Mouse (Mus musculus): ENCODE measurements around the gene Mtfr1l. TPM values are rescaled to one million over a fixed set of nuclear protein-coding genes. Genes with fewer than 3 reads are reported as not detected.

Mtfr1l gene
- total and polyA plus RNA-seq, 3 experiments = 52.0 to 88.3 TPM; not detected in 1

DNA sequence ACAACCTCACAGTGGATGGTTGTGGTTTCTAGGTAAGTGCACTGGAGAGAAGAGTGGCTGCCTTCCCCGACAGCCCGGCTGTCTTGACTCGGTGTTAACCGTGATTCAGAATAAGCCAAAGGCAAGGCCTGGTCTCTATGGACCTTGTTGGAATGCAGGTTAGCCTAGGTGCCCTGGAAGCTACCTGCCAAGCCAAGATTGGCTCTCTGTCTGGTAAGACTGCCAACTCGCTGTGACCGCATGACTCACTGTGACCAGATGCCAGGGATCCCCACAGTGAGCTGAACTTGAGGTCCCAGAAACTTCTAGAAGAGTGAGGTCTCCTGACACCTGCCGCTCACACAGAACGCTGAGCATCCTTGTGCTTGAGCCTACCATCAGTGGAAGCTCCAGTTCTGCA, 58.3 kb downstream of the Mtfr1l start:
- Histone ChIP-seq H3K36me3 (ENCODE audit: control insufficient read depth in 1 of 2, insufficient read depth in 2 of 2, low read length in 2 of 2) (peaks cover 0 to 3% of the 10 kb centered on the region in 2 experiments; a peak in 1 of 4 replicates), H3K9ac (ENCODE audit: control insufficient read depth, low read depth, low read length, poor library complexity, severe bottlenecking) (no peak overlapping the region), H3K27me3 (ENCODE audit: control insufficient read depth in 1 of 2, insufficient read depth in 2 of 2, low read length in 2 of 2) (no peaks in the 10 kb centered on the region), H3K79me2 (ENCODE audit: control insufficient read depth, insufficient read depth, low read length, poor library complexity) (no peaks in the 10 kb centered on the region), H3K4me1 (ENCODE audit: control insufficient read depth in 1 of 2, insufficient read depth in 2 of 2, low read length in 2 of 2) (no peaks in the 10 kb centered on the region; a peak in 1 of 4 replicates), H3K27ac (ENCODE audit: control insufficient read depth, low read depth, low read length) (no peak overlapping the region), H3K9me3 (replicated peaks; ENCODE audit: insufficient read depth, low read length) (no peaks in the 10 kb centered on the region), H3K4me3 (ENCODE audit: control insufficient read depth in 1 of 2, insufficient read depth in 1 of 2, low read depth in 2 of 2, low read length in 2 of 2) (no peak overlapping the region)
- TF ChIP-seq POLR2A (IDR thresholded peaks at IDR 0.05; ENCODE audit: control insufficient read depth in 1 of 2, insufficient read depth in 1 of 2, low read depth in 1 of 2, low read length in 2 of 2, poor library complexity in 1 of 2) (no peak), RCOR1 (IDR thresholded peaks at IDR 0.05; ENCODE audit: low read depth, low read length) (no peak), BHLHE40 (IDR thresholded peaks at IDR 0.05; ENCODE audit: borderline replicate concordance, low read depth, low read length) (no peak), E2F4 (IDR thresholded peaks at IDR 0.05; ENCODE audit: borderline replicate concordance, low read depth, low read length) (no peak), ZMIZ1 (IDR thresholded peaks at IDR 0.05; ENCODE audit: low read depth, low read length) (no peak), NRF1 (IDR thresholded peaks at IDR 0.05; ENCODE audit: insufficient read depth, low read depth, low read length, poor library complexity, severe bottlenecking) (no peak)
- DNase-seq (ENCODE audit: low read depth, low spot score) = no peak

Other genes starting within 250 kb of the Mtfr1l start
- 13.0 and 14.3 TPM in 2 replicates for gene Pdik1l, start 247.5 kb downstream of the Mtfr1l start, total RNA-seq (2012; rRNA removed)
- gene Pdik1l, start 247.5 kb downstream of the Mtfr1l start, polyA plus RNA-seq (2012; ENCODE audit: insufficient read depth in 1 of 2, insufficient read length in 2 of 2, low read depth in 1 of 2, low replicate concordance in 2 of 2, missing spikeins in 1 of 2) = 10 to 100 TPM; 11.7 to 32.1 TPM
- not detected in 2 replicates for gene Trim63, start 220.3 kb downstream of the Mtfr1l start, total RNA-seq (2012; rRNA removed)
- gene Trim63, start 220.3 kb downstream of the Mtfr1l start, polyA plus RNA-seq (2012; ENCODE audit: insufficient read depth in 1 of 2, insufficient read length in 2 of 2, low read depth in 1 of 2, low replicate concordance in 2 of 2, missing spikeins in 1 of 2) = not detected
- 0.46 and 0.54 TPM in 2 replicates for gene Slc30a2, start 192.2 kb downstream of the Mtfr1l start, total RNA-seq (2012; rRNA removed)
- gene Slc30a2, start 192.2 kb downstream of the Mtfr1l start, polyA plus RNA-seq (2012; ENCODE audit: insufficient read depth in 1 of 2, insufficient read length in 2 of 2, low read depth in 1 of 2, low replicate concordance in 2 of 2, missing spikeins in 1 of 2) = under 1 TPM in 1 of 2 experiments, not detected in 1; 0.39 TPM
- gene Extl1, start 151.5 kb downstream of the Mtfr1l start, total RNA-seq (2012; rRNA removed) = 0.03 and 0.04 TPM in 2 replicates
- under 1 TPM in 1 of 2 experiments, not detected in 1; 0.33 TPM for gene Extl1, start 151.5 kb downstream of the Mtfr1l start, polyA plus RNA-seq (2012; ENCODE audit: insufficient read depth in 1 of 2, insufficient read length in 2 of 2, low read depth in 1 of 2, low replicate concordance in 2 of 2, missing spikeins in 1 of 2)
- 6.0 TPM in 2 replicates for gene Pafah2, start 139.1 kb downstream of the Mtfr1l start, total RNA-seq (2012; rRNA removed)
- gene Pafah2, start 139.1 kb downstream of the Mtfr1l start, polyA plus RNA-seq (2012; ENCODE audit: insufficient read depth in 1 of 2, insufficient read length in 2 of 2, low read depth in 1 of 2, low replicate concordance in 2 of 2, missing spikeins in 1 of 2) = 10 to 100 TPM in 1 of 2 experiments, not detected in 1; 10.6 TPM
- 200 and 214 TPM in 2 replicates for gene Stmn1, start 67.1 kb downstream of the Mtfr1l start, total RNA-seq (2012; rRNA removed)
- 100 to 1,000 TPM in 1 of 2 experiments, not detected in 1; 350 TPM for gene Stmn1, start 67.1 kb downstream of the Mtfr1l start, polyA plus RNA-seq (2012; ENCODE audit: insufficient read depth in 1 of 2, insufficient read length in 2 of 2, low read depth in 1 of 2, low replicate concordance in 2 of 2, missing spikeins in 1 of 2)
- gene Paqr7, start 38.7 kb downstream of the Mtfr1l start, total RNA-seq (2012; rRNA removed) = 0.19 and 0.26 TPM in 2 replicates
- gene Paqr7, start 38.7 kb downstream of the Mtfr1l start, polyA plus RNA-seq (2012; ENCODE audit: insufficient read depth in 1 of 2, insufficient read length in 2 of 2, low read depth in 1 of 2, low replicate concordance in 2 of 2, missing spikeins in 1 of 2) = 1 to 10 TPM in 1 of 2 experiments, not detected in 1; 2.4 TPM
- gene Aunip, start 24.4 kb downstream of the Mtfr1l start, total RNA-seq (2012; rRNA removed) = 12.8 and 14.9 TPM in 2 replicates
- gene Aunip, start 24.4 kb downstream of the Mtfr1l start, polyA plus RNA-seq (2012; ENCODE audit: insufficient read depth in 1 of 2, insufficient read length in 2 of 2, low read depth in 1 of 2, low replicate concordance in 2 of 2, missing spikeins in 1 of 2) = 10 to 100 TPM in 1 of 2 experiments, not detected in 1; 20.6 TPM
- 2.2 and 2.9 TPM in 2 replicates for gene Selenon, start 16.8 kb upstream of the Mtfr1l start, total RNA-seq (2012; rRNA removed)
- 10 to 100 TPM in 1 of 2 experiments, not detected in 1; 16.3 TPM for gene Selenon, start 16.8 kb upstream of the Mtfr1l start, polyA plus RNA-seq (2012; ENCODE audit: insufficient read depth in 1 of 2, insufficient read length in 2 of 2, low read depth in 1 of 2, low replicate concordance in 2 of 2, missing spikeins in 1 of 2)
- 1.6 and 1.9 TPM in 2 replicates for gene Man1c1, start 168.9 kb upstream of the Mtfr1l start, total RNA-seq (2012; rRNA removed)
- gene Man1c1, start 168.9 kb upstream of the Mtfr1l start, polyA plus RNA-seq (2012; ENCODE audit: insufficient read depth in 1 of 2, insufficient read length in 2 of 2, low read depth in 1 of 2, low replicate concordance in 2 of 2, missing spikeins in 1 of 2) = 1 to 10 TPM in 1 of 2 experiments, not detected in 1; 5.2 TPM
- gene Ldlrap1, start 232.6 kb upstream of the Mtfr1l start, total RNA-seq (2012; rRNA removed) = 16.6 and 24.8 TPM in 2 replicates
- 10 to 100 TPM in 1 of 2 experiments, not detected in 1; 23.7 TPM for gene Ldlrap1, start 232.6 kb upstream of the Mtfr1l start, polyA plus RNA-seq (2012; ENCODE audit: insufficient read depth in 1 of 2, insufficient read length in 2 of 2, low read depth in 1 of 2, low replicate concordance in 2 of 2, missing spikeins in 1 of 2)

Data from MEL (cell line).